8 mouse cellular contexts compared by ENCODE assay signal in the genomic region with DNA sequence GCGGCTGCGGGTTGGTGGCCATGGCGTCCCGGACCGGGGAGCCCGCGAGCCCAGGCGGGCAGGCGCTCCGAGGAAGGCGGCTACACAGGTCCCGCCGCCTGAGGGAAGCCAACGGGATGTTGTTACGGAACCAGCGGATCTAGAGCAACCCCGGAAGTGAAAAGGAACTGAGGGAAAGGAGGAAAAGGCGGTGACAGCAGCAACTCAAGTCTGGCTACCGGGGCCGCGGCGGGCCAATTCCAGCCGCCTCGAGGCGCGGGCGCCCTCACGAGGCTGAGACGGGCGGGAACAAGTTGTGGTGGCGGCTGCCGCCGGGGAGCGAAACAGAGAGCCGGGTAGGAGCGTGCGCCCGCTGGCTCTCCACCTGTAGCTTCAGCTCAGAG. TPM values are rescaled to one million over a fixed set of nuclear protein-coding genes. Genes with fewer than 3 reads are reported as not detected.
DNase-seq lines count a peak whose midpoint lies in the region; ATAC-seq and TF ChIP-seq lines count a peak whose summit lies in the region.

Gene Bod1l, minus strand, starts transcription at position 169 of the 383 bp plus-strand sequence.

- H3K27me3 ChIP-seq in hindbrain, embryonic 10.5 days (ENCODE audit: insufficient read depth, poor library complexity, severe bottlenecking), result no peaks in the 10 kb centered on the region
- H3K27me3 ChIP-seq in lung, postnatal 0 days (replicated peaks; ENCODE audit: insufficient read depth, low read length), result no peaks in the 10 kb centered on the region

- H3K4me3 ChIP-seq in hindbrain, embryonic 10.5 days, result peak within 1 kb of the TSS; percentile 98
- H3K4me3 ChIP-seq in lung, postnatal 0 days (ENCODE audit: low read depth, low read length), result peak within 1 kb of the TSS; percentile 95

- H3K4me2 ChIP-seq in lung, postnatal 0 days (replicated peaks; ENCODE audit: low read depth, low read length), result peak within 1 kb of the TSS; percentile 90

- no peak; the same call in 1 of the 2 replicates for TF ChIP-seq EP300 in lung, postnatal 0 days (IDR thresholded peaks at IDR 0.05)

- H3K4me1 ChIP-seq in hindbrain, embryonic 10.5 days (replicated peaks), result peaks cover 20% of the 10 kb centered on the region
- no peaks in the 10 kb centered on the region for H3K4me1 ChIP-seq in lung, postnatal 0 days (ENCODE audit: insufficient read depth, low read depth, low read length)

- peak; percentile 78 for TF ChIP-seq CTCF in lung, postnatal 0 days (IDR thresholded peaks at IDR 0.05)

- peak within 1 kb of the TSS; percentile 95 for H3K9ac ChIP-seq in lung, postnatal 0 days (replicated peaks; ENCODE audit: low read depth)

- H3K27ac ChIP-seq in hindbrain, embryonic 10.5 days, result peak within 1 kb of the TSS; percentile 92
- peak within 1 kb of the TSS; percentile 90 for H3K27ac ChIP-seq in lung, postnatal 0 days (ENCODE audit: low read length)

- DNase-seq in MN1 (ENCODE audit: low spot score), result peak; percentile 95
- peak; percentile 97 for DNase-seq in cerebellum, adult 9-10 months
- DNase-seq in hindbrain, embryonic 10.5 days (ENCODE audit: low spot score), result peak; percentile 95
- DNase-seq in layer of hippocampus, adult 9-11 months, result peak; percentile 96
- DNase-seq in lung, postnatal 0 days (ENCODE audit: low spot score), result peak; percentile 99
- DNase-seq in ovary, postnatal 14 days (ENCODE audit: low spot score), result peak; percentile 96
- peak; percentile 97 for DNase-seq in thymus, postnatal 14 days

- no peaks in the 10 kb centered on the region for H3K9me3 ChIP-seq in hindbrain, embryonic 10.5 days
- H3K9me3 ChIP-seq in lung, postnatal 0 days (ENCODE audit: low read length), result no peaks in the 10 kb centered on the region

- under 1% methylated on average over 38 of the region's 38 CpGs for WGBS in hindbrain, embryonic 10.5 days
- WGBS in lung, postnatal 0 days, result under 1% methylated on average over 35 of the region's 38 CpGs

- H3K36me3 ChIP-seq in hindbrain, embryonic 10.5 days, result peaks cover 6% of the 10 kb centered on the region
- H3K36me3 ChIP-seq in lung, postnatal 0 days (ENCODE audit: insufficient read depth, low read length), result no peaks in the 10 kb centered on the region

- peak; percentile 99 for ATAC-seq in frontal cortex, adult (ENCODE audit: low TSS enrichment)
- ATAC-seq in lung, postnatal 0 days, result peak; percentile 97

RNA-seq across cellular contexts. Expression of gene Bod1l, which starts in this region (rescaled TPM):
- 12.4 and 16.6 TPM in 2 replicates for polyA plus RNA-seq in hindbrain, embryonic 10.5 days (2016; fragmentation: Nextera tagmentation; extraction: Ambion mirVana)
- polyA plus RNA-seq in lung, postnatal 0 days (2015; fragmentation: Nextera tagmentation; extraction: Ambion mirVana), result 19.7 and 22.3 TPM in 2 replicates

Comparison
In these comparisons a context has a peak if more than half of its experiments do, and no peak if none do; other contexts are left out.
1. Peak in every context shown above with its lines: DNase-seq, ATAC-seq, H3K4me3 ChIP-seq and H3K27ac ChIP-seq.